Mouse (Mus musculus) heart, adult 2 months (tissue): ENCODE results near the gene Agps. TPM values are rescaled to one million over a fixed set of nuclear protein-coding genes. Genes with fewer than 3 reads are reported as not detected.

Experiments used
- DNase-seq, 2 experiments: peaks; one replicate each; pipeline ENCODE4 v3.0.0; 2021
- H3K27ac ChIP-seq: fragments of 200-600 bp; 2 replicates; pipeline ENCODE4 v1.8.1; 2022
- H3K27me3 ChIP-seq: fragments of 200-500 bp; 2 replicates; pipeline ENCODE4 v1.6.1; 2012; ENCODE audit warnings: mild to moderate bottlenecking, low read length, inconsistent platforms, mixed read lengths; ENCODE audit not compliant: control insufficient read depth, insufficient read depth
- H3K36me3 ChIP-seq: fragments of 200-500 bp; 2 replicates; pipeline ENCODE4 v1.6.1; 2012; ENCODE audit warnings: low read length, inconsistent platforms; ENCODE audit not compliant: control insufficient read depth, insufficient read depth
- H3K4me1 ChIP-seq: fragments of 200-500 bp; 2 replicates; pipeline ENCODE4 v1.6.1; 2011; ENCODE audit warnings: low read length; ENCODE audit not compliant: control insufficient read depth, insufficient read depth
- H3K4me3 ChIP-seq: fragments of 200-600 bp; 2 replicates; pipeline ENCODE4 v1.8.1; 2022
- H3K79me2 ChIP-seq: fragments of 200-500 bp; replicated peaks from 2 replicates; pipeline ENCODE4 v1.6.1; 2012; ENCODE audit warnings: mild to moderate bottlenecking, inconsistent platforms, low read length, moderate library complexity, mixed read lengths; ENCODE audit not compliant: control insufficient read depth, insufficient read depth
- H3K9ac ChIP-seq: fragments of 200-500 bp; 2 replicates; pipeline ENCODE4 v1.6.1; 2012; ENCODE audit warnings: low read depth, mild to moderate bottlenecking, control low read depth, inconsistent platforms, low read length, mixed read lengths
- CTCF ChIP-seq: fragments of 200-600 bp; IDR thresholded peaks from 2 replicates; pipeline ENCODE4 v1.8.1; 2022; ENCODE audit warnings: antibody characterized with exemption, mild to moderate bottlenecking, moderate library complexity
- EP300 ChIP-seq: fragments of 200-500 bp; IDR thresholded peaks from 2 replicates; pipeline ENCODE4 v1.6.1; 2011; ENCODE audit warnings: low read depth, low read length, control low read depth; ENCODE audit not compliant: insufficient read depth
- POLR2A ChIP-seq: fragments of 200-500 bp; IDR thresholded peaks from 2 replicates; pipeline ENCODE4 v1.6.1; 2011; ENCODE audit warnings: mild to moderate bottlenecking, low read depth, low read length, control low read depth; ENCODE audit not compliant: insufficient read depth
- WGBS: fragments of 180-500 bp; shearing (Covaris S2); methylation state at CpG from one replicate; pipeline ENCODE4 v1.1.7; 2018; 5-methylcytosine and 5-hydroxymethylcytosine counted together
- intact Hi-C: fragments of 180-260 bp; cut with DNase I; formaldehyde crosslinking; loops from one replicate; pipeline ENCODE4 v1.15.1; 2025
- polyA plus RNA-seq: library from polyadenylated mRNA; depleted of rRNA; stranded (reverse); fragments of >200 nt; gene quantifications from 2 replicates; pipeline ENCODE4 v1.2.3, GENCODE M21; 2012
- total RNA-seq, 2 experiments: library from RNA; stranded (reverse); gene quantifications; 2 replicates each; pipeline ENCODE4 v1.2.3; 2021

Agps gene
- total and polyA plus RNA-seq, 3 experiments: 4.7 to 30.8 (median 30.7) TPM

DNA sequence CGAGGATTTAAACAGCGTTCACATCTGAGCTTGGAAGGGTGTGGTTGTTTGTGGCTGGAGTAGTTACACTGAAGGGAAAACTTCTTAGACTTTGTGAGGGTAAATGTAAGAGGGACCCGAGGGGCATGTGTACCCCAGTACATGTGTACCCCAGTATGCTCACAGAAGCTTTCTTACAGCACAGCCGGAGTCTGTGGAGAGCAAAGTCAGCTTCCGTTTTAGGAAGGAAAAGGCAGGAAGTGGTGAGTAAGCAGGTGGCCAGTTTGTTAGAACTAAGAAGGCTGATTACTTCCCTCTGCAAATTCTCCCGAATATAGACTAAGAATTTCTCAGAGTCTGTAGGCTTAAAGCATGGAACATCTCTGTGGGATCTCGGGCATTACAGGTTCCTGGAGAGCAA lies 8.2 kb upstream of the Agps start:
- H3K79me2 ChIP-seq: no peaks in the 10 kb centered on the region
- H3K4me1 ChIP-seq: peaks cover 1% of the 10 kb centered on the region; the same call in 1 of the 2 replicates
- peaks cover 2% of the 10 kb centered on the region; the same call in 1 of the 2 replicates for H3K36me3 ChIP-seq
- DNase-seq: no peak
- H3K27ac ChIP-seq: no peak overlapping the region
- intact Hi-C loops: no loop called here
- TF ChIP-seq EP300: no peak
- no peak for TF ChIP-seq CTCF
- TF ChIP-seq POLR2A: no peak
- H3K9ac ChIP-seq: no peak overlapping the region
- H3K4me3 ChIP-seq: no peak overlapping the region
- H3K27me3 ChIP-seq: no peaks in the 10 kb centered on the region
- WGBS: 51% methylated on average over 7 of the region's 7 CpGs

DNA sequence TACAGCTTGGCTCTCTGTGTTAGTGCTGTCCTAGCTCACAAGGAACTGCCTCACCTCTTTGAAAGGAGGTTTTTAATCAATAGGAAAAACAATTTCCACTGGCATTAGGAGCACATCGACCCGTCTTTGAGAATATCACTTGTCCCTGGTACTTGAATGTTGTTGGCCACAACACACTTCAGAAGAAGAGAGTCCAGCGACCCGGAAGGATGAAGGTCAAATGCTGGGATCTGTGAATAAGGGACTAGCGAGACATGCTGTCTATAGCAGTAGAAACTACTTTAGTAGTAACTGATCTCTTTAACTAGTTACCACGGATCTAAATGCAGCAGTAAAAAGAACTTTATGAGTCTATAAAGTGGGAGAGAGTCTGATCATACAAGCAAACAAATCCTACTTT lies 7.8 kb upstream of the Agps start:
- Histone ChIP-seq H3K9ac (no peak overlapping the region), H3K27ac (no peak overlapping the region), H3K27me3 (no peaks in the 10 kb centered on the region), H3K79me2 (no peaks in the 10 kb centered on the region), H3K4me3 (no peak overlapping the region), H3K36me3 (peaks cover 2% of the 10 kb centered on the region; the same call in 1 of the 2 replicates), H3K4me1 (peaks cover 1% of the 10 kb centered on the region; the same call in 1 of the 2 replicates)
- no peak for TF ChIP-seq POLR2A
- TF ChIP-seq EP300: no peak
- TF ChIP-seq CTCF: no peak
- no peak for DNase-seq
- intact Hi-C loops: no loop called here
- WGBS: 46% methylated on average over 6 of the region's 6 CpGs

GRCm38 (mm10) chr2:75824846-75825245 lies 7.1 kb upstream of the Agps start:
- TF ChIP-seq CTCF: no peak
- no peak for TF ChIP-seq POLR2A
- no peak for TF ChIP-seq EP300
- Histone ChIP-seq H3K27ac (no peak overlapping the region), H3K79me2 (no peaks in the 10 kb centered on the region), H3K9ac (no peak overlapping the region), H3K4me1 (peaks cover 1% of the 10 kb centered on the region; the same call in 1 of the 2 replicates), H3K4me3 (no peak overlapping the region), H3K27me3 (no peaks in the 10 kb centered on the region), H3K36me3 (peaks cover 2% of the 10 kb centered on the region; the same call in 1 of the 2 replicates)
- DNase-seq: no peak
- intact Hi-C loops: no loop called here
- 61% methylated on average over 3 of the region's 3 CpGs for WGBS

GRCm38 (mm10) chr2:75825603-75826002 lies 6.4 kb upstream of the Agps start:
- no peak overlapping the region for H3K4me3 ChIP-seq
- whole genome bisulfite sequencing: 87% methylated on average over 1 of the region's 1 CpGs
- H3K79me2 ChIP-seq: no peaks in the 10 kb centered on the region
- H3K9ac ChIP-seq: no peak overlapping the region
- no peak overlapping the region for H3K27ac ChIP-seq
- no peak for DNase-seq
- H3K36me3 ChIP-seq: peaks cover 2% of the 10 kb centered on the region; the same call in 1 of the 2 replicates
- H3K27me3 ChIP-seq: no peaks in the 10 kb centered on the region
- H3K4me1 ChIP-seq: peaks cover 1% of the 10 kb centered on the region; the same call in 1 of the 2 replicates
- intact Hi-C loops: no loop called here
- TF ChIP-seq POLR2A: no peak
- TF ChIP-seq CTCF: no peak
- no peak for TF ChIP-seq EP300

DNA sequence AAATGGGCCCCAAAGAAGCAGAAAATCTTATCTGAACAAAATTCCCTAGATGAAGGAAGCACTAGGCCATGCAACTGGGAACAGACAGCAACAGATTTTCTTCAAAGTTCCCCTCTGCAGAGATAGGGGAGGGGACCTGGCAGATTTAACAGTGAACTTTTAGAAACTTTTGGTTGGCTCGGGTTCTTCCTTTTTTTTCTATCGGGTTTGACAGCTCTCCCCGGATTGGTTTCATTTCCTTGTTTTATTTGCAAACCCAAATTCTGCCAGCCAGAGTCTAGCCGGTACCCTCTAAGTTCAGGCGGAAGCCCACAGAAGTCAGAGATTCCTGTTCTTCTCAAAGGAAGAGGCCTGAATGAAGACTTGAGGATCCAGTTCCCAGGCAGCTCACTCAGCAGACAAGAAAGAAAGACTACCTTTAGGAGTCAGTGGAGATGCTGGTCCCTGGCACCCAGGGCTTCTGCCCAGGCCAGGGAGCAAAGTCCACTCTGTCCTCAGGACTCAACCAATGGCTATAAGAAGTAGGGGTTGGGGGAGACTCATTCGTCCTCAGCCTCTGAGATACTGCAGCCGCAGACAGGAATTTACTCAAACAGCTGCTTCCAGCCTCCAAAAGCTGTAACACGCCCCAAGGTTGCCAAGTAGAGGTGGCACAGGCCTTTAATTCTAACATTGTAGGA lies 2.9 kb upstream of the Agps start:
- no peak overlapping the region for H3K27ac ChIP-seq
- no peaks in the 10 kb centered on the region for H3K79me2 ChIP-seq
- H3K36me3 ChIP-seq: peaks cover 5% of the 10 kb centered on the region; the same call in 1 of the 2 replicates
- peaks cover 2% of the 10 kb centered on the region for H3K4me1 ChIP-seq
- no peaks in the 10 kb centered on the region for H3K27me3 ChIP-seq
- DNase-seq: peak in 1 of 2 experiments; percentile 38
- 65% methylated on average over 8 of the region's 8 CpGs for WGBS
- no peak overlapping the region for H3K9ac ChIP-seq
- no peak for TF ChIP-seq CTCF
- intact Hi-C loops: no loop called here
- H3K4me3 ChIP-seq: no peak overlapping the region

- H3K4me1 ChIP-seq: peaks cover 4% of the 10 kb centered on the region
- TF ChIP-seq CTCF (no peak), POLR2A (no peak), EP300 (no peak)
- H3K9ac ChIP-seq: no peak overlapping the region
- peaks cover 2% of the 10 kb centered on the region; the same call in 1 of the 2 replicates for H3K79me2 ChIP-seq
- no peak for DNase-seq
- WGBS: 57% methylated on average over 7 of the region's 7 CpGs
- no peak overlapping the region for H3K4me3 ChIP-seq
- peaks cover 5% of the 10 kb centered on the region; the same call in 1 of the 2 replicates for H3K36me3 ChIP-seq
- no peak overlapping the region for H3K27ac ChIP-seq
- intact Hi-C loops: no loop called here
- H3K27me3 ChIP-seq: no peaks in the 10 kb centered on the region
These were observed 1.7 kb upstream of the Agps start for GRCm38 (mm10) chr2:75830233-75830632.
